Mouse (Mus musculus): Measurements from ENCODE around the gene Hmgn1.

GRCm38 (mm10) chr16:96088120-96088519 lies 39.4 kb downstream of the Hmgn1 start:
- TF ChIP-seq GATA1 (IDR thresholded peaks at IDR 0.05; ENCODE audit: borderline replicate concordance, low read length) (no peak), FLI1 (IDR thresholded peaks at IDR 0.05; ENCODE audit: low read length) (no peak)
